Mouse (Mus musculus) midbrain, embryonic 10.5 days (tissue): Measurements from ENCODE around the gene Nup62. TPM values are rescaled to one million over a fixed set of nuclear protein-coding genes. Genes with fewer than 3 reads are reported as not detected.

Source experiments
- DNase-seq: peaks from one replicate; pipeline ENCODE4 v3.0.0-alpha.2; 2017; ENCODE audit warnings: low spot score
- H3K27ac ChIP-seq: fragments of 300-500 bp; sonication (generic); replicated peaks from 2 replicates; pipeline ENCODE4 v1.5.1; 2016; ENCODE audit warnings: mild to moderate bottlenecking
- H3K27me3 ChIP-seq: fragments of 300-500 bp; sonication (generic); 2 replicates; pipeline ENCODE4 v1.6.1; 2016; ENCODE audit warnings: low read depth, mild to moderate bottlenecking; ENCODE audit not compliant: poor library complexity, severe bottlenecking
- H3K36me3 ChIP-seq: fragments of 300-500 bp; sonication (generic); 2 replicates; pipeline ENCODE4 v1.6.1; 2016; ENCODE audit warnings: mild to moderate bottlenecking, moderate library complexity
- H3K4me1 ChIP-seq: fragments of 300-500 bp; sonication (generic); 2 replicates; pipeline ENCODE4 v1.6.1; 2016
- H3K4me3 ChIP-seq: fragments of 300-500 bp; sonication (generic); 2 replicates; pipeline ENCODE4 v1.5.1; 2016; ENCODE audit warnings: mild to moderate bottlenecking, moderate library complexity
- H3K9me3 ChIP-seq: fragments of 300-500 bp; sonication (generic); replicated peaks from 2 replicates; pipeline ENCODE4 v1.6.1; 2016; ENCODE audit warnings: mild to moderate bottlenecking
- WGBS: fragments of 180-500 bp; shearing (Covaris S2); methylation state at CpG from one replicate; pipeline ENCODE4 v1.1.7; 2016; 5-methylcytosine and 5-hydroxymethylcytosine counted together
- microRNA counts: library from miRNA; unstranded; fragments of <30 nt; microRNA quantifications from one replicate; lab custom pipeline; 2017
- microRNA-seq: library from miRNA; unstranded; fragments of <30 nt; microRNA quantifications from one replicate; pipeline ENCODE4, GENCODE M21; 2017
- polyA plus RNA-seq: library from polyadenylated mRNA; unstranded; fragments of >200 nt; fragmentation: Nextera tagmentation; extraction: Ambion mirVana; gene quantifications from 2 replicates; pipeline ENCODE4 v1.2.1, GENCODE M21; 2016

Nup62 gene
- polyA plus RNA-seq, 1 experiment from 2014 or later, result 162 TPM

DNA sequence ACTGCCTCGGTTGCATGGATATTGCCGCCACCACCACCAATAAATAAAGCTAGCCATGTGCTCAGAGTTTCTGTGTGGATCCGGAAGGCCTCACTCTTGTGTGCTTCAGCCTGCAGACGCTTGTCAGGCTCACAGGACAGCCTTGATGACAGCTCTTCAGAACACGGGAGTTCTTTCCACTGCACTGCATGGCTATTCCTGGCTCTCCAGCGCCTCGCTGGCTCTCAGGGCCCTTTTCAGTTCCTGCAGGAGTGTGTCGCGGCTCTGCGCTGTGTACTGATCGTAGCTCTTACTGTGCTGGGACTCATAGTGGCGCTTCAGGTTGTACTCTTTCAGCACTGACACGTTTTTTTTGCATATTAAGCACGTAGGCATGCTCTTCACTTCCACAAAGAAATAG is 61.9 kb downstream of the Nup62 start:
- peaks cover 5% of the 10 kb centered on the region; the same call in 1 of the 2 replicates for H3K4me1 ChIP-seq
- H3K27ac ChIP-seq, result no peak overlapping the region
- DNase-seq, result no peak
- H3K9me3 ChIP-seq, result no peaks in the 10 kb centered on the region
- 92% methylated on average over 14 of the region's 14 CpGs for WGBS
- no peaks in the 10 kb centered on the region for H3K27me3 ChIP-seq
- H3K4me3 ChIP-seq, result peak overlapping the region; percentile 20; the same call in 1 of the 2 replicates
- H3K36me3 ChIP-seq, result peaks cover 75% of the 10 kb centered on the region

MicroRNA genes within 50 kb of the gene (microRNA counts, 519-probe panel; counts per million panel counts)
- not detected for microRNA mmu-miR-707 (lab: Ali Mortazavi, UCI)

Small RNA genes within 50 kb of the gene (microRNA-seq; reads per million reads assigned to microRNA genes)
- not detected for gene Mir707

Other genes starting within 250 kb of the Nup62 start
- gene Napsa, start 243.7 kb upstream of the Nup62 start, polyA plus RNA-seq, result 0.36 and 0.42 TPM in 2 replicates
- gene Kcnc3, start 225.4 kb upstream of the Nup62 start, polyA plus RNA-seq, result 1.1 and 1.2 TPM in 2 replicates
- 1.0 and 1.1 TPM in 2 replicates for gene Myh14, start 145.2 kb upstream of the Nup62 start, polyA plus RNA-seq
- gene Izumo2, start 107.3 kb upstream of the Nup62 start, polyA plus RNA-seq, result not detected in 2 replicates
- 44.7 and 49.5 TPM in 2 replicates for gene Vrk3, start 67.7 kb upstream of the Nup62 start, polyA plus RNA-seq
- 3.2 and 3.6 TPM in 2 replicates for gene Zfp473, start 65.0 kb upstream of the Nup62 start, polyA plus RNA-seq
- gene Il4i1, start 299 bp downstream of the Nup62 start, polyA plus RNA-seq, result 1.2 and 1.8 TPM in 2 replicates
- 4.6 and 4.7 TPM in 2 replicates for gene Atf5, start 570 bp downstream of the Nup62 start, polyA plus RNA-seq
- 89.5 and 98.1 TPM in 2 replicates for gene Akt1s1, start 32.9 kb downstream of the Nup62 start, polyA plus RNA-seq
- 77.8 and 89.4 TPM in 2 replicates for gene Tbc1d17, start 33.0 kb downstream of the Nup62 start, polyA plus RNA-seq
- 38.1 and 38.4 TPM in 2 replicates for gene Pnkp, start 41.1 kb downstream of the Nup62 start, polyA plus RNA-seq
- 478 and 516 TPM in 2 replicates for gene Ptov1, start 53.7 kb downstream of the Nup62 start, polyA plus RNA-seq
- gene Med25, start 76.6 kb downstream of the Nup62 start, polyA plus RNA-seq, result 213 and 220 TPM in 2 replicates
- gene Fuz, start 80.0 kb downstream of the Nup62 start, polyA plus RNA-seq, result 26.9 and 30.6 TPM in 2 replicates
- gene Ap2a1, start 113.4 kb downstream of the Nup62 start, polyA plus RNA-seq, result 74.2 and 77.0 TPM in 2 replicates
- gene Tsks, start 127.1 kb downstream of the Nup62 start, polyA plus RNA-seq, result 0.11 and 0.14 TPM in 2 replicates
- 22.3 and 26.8 TPM in 2 replicates for gene Cpt1c, start 158.8 kb downstream of the Nup62 start, polyA plus RNA-seq
- gene Prmt1, start 170.5 kb downstream of the Nup62 start, polyA plus RNA-seq, result 908 and 945 TPM in 2 replicates
- 69.5 and 71.2 TPM in 2 replicates for gene Irf3, start 181.6 kb downstream of the Nup62 start, polyA plus RNA-seq
- 77.4 and 78.4 TPM in 2 replicates for gene Bcl2l12, start 182.6 kb downstream of the Nup62 start, polyA plus RNA-seq
- gene Scaf1, start 200.3 kb downstream of the Nup62 start, polyA plus RNA-seq, result 39.6 and 44.8 TPM in 2 replicates
- 22.0 and 23.6 TPM in 2 replicates for gene Rras, start 201.9 kb downstream of the Nup62 start, polyA plus RNA-seq
- gene Prr12, start 236.8 kb downstream of the Nup62 start, polyA plus RNA-seq, result 10.8 and 11.3 TPM in 2 replicates
- 63.0 and 66.7 TPM in 2 replicates for gene Nosip, start 246.3 kb downstream of the Nup62 start, polyA plus RNA-seq
- 17.0 and 17.3 TPM in 2 replicates for gene Prrg2, start 246.6 kb downstream of the Nup62 start, polyA plus RNA-seq